ENCODE assay signal across 46 mouse cellular contexts in genomic region chr10:13236866-13237265, GRCm38 (mm10). TPM values are rescaled to one million over a fixed set of nuclear protein-coding genes. Genes with fewer than 3 reads are reported as not detected.
"Had no signal": no experiment of that assay in that cellular context is flagged by ENCODE, and none has a peak within 500 bp of the region (broad histone marks: within the 10 kb centered on the region; RNA-seq: fewer than 3 reads in every experiment).

No protein-coding gene starts in this region.

- H3K27ac ChIP-seq: left cerebral cortex, adult 2 months; limb, embryonic 10.5 days; limb, embryonic 12.5 days; limb, embryonic 13.5 days; limb, embryonic 15.5 days; liver, embryonic 12.5 days; liver, embryonic 13.5 days; liver, embryonic 14.5 days; liver, embryonic 15.5 days; lung, embryonic 15.5 days; macrophage; midbrain, embryonic 12.5 days; midbrain, embryonic 13.5 days; midbrain, embryonic 15.5 days; neural tube, embryonic 12.5 days had no signal

- H3K9ac ChIP-seq: limb, embryonic 12.5 days; limb, embryonic 13.5 days; limb, embryonic 15.5 days; liver, embryonic 12.5 days; liver, embryonic 13.5 days; liver, embryonic 14.5 days; liver, embryonic 15.5 days; liver, postnatal 0 days; lung, embryonic 14.5 days; lung, embryonic 15.5 days; midbrain, embryonic 12.5 days; midbrain, embryonic 13.5 days; midbrain, embryonic 15.5 days; neural tube, embryonic 12.5 days had no signal

- ATAC-seq: liver, embryonic 12.5 days; liver, postnatal 0 days; lung, postnatal 0 days; midbrain, embryonic 13.5 days; midbrain, embryonic 15.5 days; midbrain, embryonic 16.5 days had no signal

- H3K4me2 ChIP-seq: limb, embryonic 12.5 days; limb, embryonic 13.5 days; limb, embryonic 15.5 days; liver, embryonic 11.5 days; liver, embryonic 12.5 days; liver, embryonic 13.5 days; liver, embryonic 15.5 days; lung, embryonic 14.5 days; lung, embryonic 15.5 days; midbrain, embryonic 12.5 days; midbrain, embryonic 13.5 days; midbrain, embryonic 15.5 days; neural tube, embryonic 12.5 days had no signal

- H3K4me1 ChIP-seq: limb, embryonic 10.5 days; limb, embryonic 12.5 days; limb, embryonic 15.5 days had no signal

- H3K9me3 ChIP-seq: limb, embryonic 10.5 days; limb, embryonic 12.5 days; limb, embryonic 13.5 days; limb, embryonic 15.5 days; liver, embryonic 12.5 days; liver, embryonic 13.5 days; liver, embryonic 15.5 days; lung, embryonic 15.5 days; megakaryocyte, embryonic 14.5 days; midbrain, embryonic 12.5 days; midbrain, embryonic 13.5 days; midbrain, embryonic 15.5 days; neural tube, embryonic 12.5 days had no signal

- H3K4me3 ChIP-seq: left cerebral cortex, adult 2 months; limb, embryonic 10.5 days; limb, embryonic 12.5 days; limb, embryonic 13.5 days; limb, embryonic 15.5 days; liver, embryonic 12.5 days; liver, embryonic 13.5 days; liver, embryonic 15.5 days; lung, embryonic 15.5 days; megakaryocyte, embryonic 14.5 days; midbrain, embryonic 12.5 days; midbrain, embryonic 13.5 days; midbrain, embryonic 15.5 days; myocyte; neural tube, embryonic 12.5 days had no signal

- H3K36me3 ChIP-seq: liver, embryonic 13.5 days; liver, embryonic 15.5 days; midbrain, embryonic 15.5 days had no signal

- H3K27me3 ChIP-seq: limb, embryonic 12.5 days; limb, embryonic 13.5 days; limb, embryonic 15.5 days; liver, embryonic 12.5 days; liver, embryonic 13.5 days; liver, embryonic 15.5 days; lung, embryonic 15.5 days; midbrain, embryonic 12.5 days; midbrain, embryonic 13.5 days; midbrain, embryonic 15.5 days; neural tube, embryonic 12.5 days had no signal

- DNase-seq: left cerebral cortex, postnatal 4 days; liver; liver, embryonic 13.5 days; liver, postnatal 0 days; lung, adult 18-20 months; lung, adult 2 months; lung, embryonic 14.5 days; lung, postnatal 10 days; lung, postnatal 14 days; lung, postnatal 36 days; lung, postnatal 4 days had no signal

RNA-seq across cellular contexts. Expression of gene Zc2hc1b, which starts 59.0 kb away (rescaled TPM):
- total RNA-seq: left cerebral cortex, adult 18-20 months; left cerebral cortex, adult 2 months; left cerebral cortex, adult 8-10 months; left cerebral cortex, postnatal 10 days; left cerebral cortex, postnatal 14 days; left cerebral cortex, postnatal 25 days; left cerebral cortex, postnatal 36 days; left cerebral cortex, postnatal 4 days; liver, adult 2 months; megakaryocyte progenitor cell, adult 5-6 weeks; megakaryocyte, adult 5-6 weeks; megakaryocyte-erythroid progenitor cell, adult 5-6 weeks; monocyte, adult 5-6 weeks had no signal
- polyA plus RNA-seq: limb, embryonic 10.5 days; limb, embryonic 11.5 days; limb, embryonic 12.5 days; limb, embryonic 13.5 days; limb, embryonic 14.5 days; limb, embryonic 15.5 days; liver, adult 2 months; liver, embryonic 11.5 days; liver, embryonic 12.5 days; liver, embryonic 13.5 days; liver, embryonic 14.5 days; liver, embryonic 15.5 days; liver, embryonic 16.5 days; liver, postnatal 0 days; lung, adult 2 months; lung, embryonic 14.5 days; lung, embryonic 15.5 days; lung, embryonic 16.5 days; lung, postnatal 0 days; macrophage; midbrain, embryonic 12.5 days; midbrain, embryonic 13.5 days; midbrain, embryonic 15.5 days; midbrain, embryonic 16.5 days; myocyte; neural tube, embryonic 11.5 days; neural tube, embryonic 12.5 days had no signal
